Comparison of ENCODE assay signal across 9 mouse cellular contexts in the genomic region with DNA sequence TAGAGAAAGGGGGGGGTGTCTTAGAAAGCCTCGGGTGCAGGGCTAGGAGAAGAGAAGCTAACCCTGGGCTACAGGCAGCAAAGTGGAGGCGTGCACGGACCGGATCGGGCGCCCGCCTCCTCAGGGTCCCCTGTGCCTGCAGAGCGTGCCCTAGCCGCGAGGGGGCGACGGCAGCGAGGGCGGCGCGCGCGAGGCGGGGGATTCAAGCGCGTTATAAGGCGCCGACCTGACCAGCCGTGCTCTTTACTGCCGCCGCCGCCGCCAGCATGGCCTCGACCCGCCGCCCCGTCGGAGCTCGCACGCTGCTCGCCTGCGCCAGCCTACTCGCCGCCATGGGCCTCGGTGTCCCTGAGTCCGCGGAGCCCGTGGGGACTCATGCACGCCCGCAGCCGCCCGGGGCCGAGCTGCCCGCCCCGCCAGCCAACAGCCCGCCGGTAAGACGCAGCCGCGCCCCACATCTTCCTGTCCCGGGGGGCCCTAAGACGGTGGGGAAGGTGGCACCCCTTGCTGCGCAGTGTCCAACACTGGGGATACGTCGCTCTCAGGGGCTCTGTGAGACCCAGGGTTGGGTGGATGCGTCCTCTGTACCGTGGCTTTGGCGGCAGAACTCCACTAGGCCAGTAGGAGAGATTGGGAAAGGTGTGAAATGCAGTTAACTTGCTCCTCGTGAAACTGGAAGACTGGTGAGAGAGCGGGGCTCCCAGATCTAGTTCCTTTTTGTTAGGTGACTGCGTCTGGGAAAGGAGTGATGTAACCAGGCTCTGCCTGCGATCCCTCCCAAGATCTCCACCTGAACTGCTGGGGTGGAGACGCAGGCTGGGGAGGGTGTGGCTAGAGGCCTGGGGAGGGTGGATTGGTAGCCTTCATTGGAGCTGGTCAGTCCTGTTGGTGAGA. TPM values are rescaled to one million over a fixed set of nuclear protein-coding genes. Genes with fewer than 3 reads are reported as not detected.
A peak's percentile ranks its signal among the peaks of the same experiment; 100 is the strongest.
DNase-seq lines count a peak whose midpoint lies in the region; ATAC-seq and TF ChIP-seq lines count a peak whose summit lies in the region.
"Had no signal": no experiment of that assay in that cellular context is flagged by ENCODE, and none has a peak within 500 bp of the region (broad histone marks: within the 10 kb centered on the region; RNA-seq: fewer than 3 reads in every experiment).

A gene (plus strand): TSS at position 216 of the 894 bp plus-strand sequence.

- H3K36me3 ChIP-seq in hindbrain, embryonic 15.5 days, result peaks cover 3% of the 10 kb centered on the region; the same call in 1 of the 2 replicates
- H3K36me3 ChIP-seq in limb, embryonic 14.5 days (ENCODE audit: control insufficient read depth, insufficient read depth, low read length), result peaks cover 18% of the 10 kb centered on the region
- no peaks in the 10 kb centered on the region for H3K36me3 ChIP-seq in midbrain, embryonic 15.5 days (replicated peaks)

- peak within 1 kb of the TSS; percentile 44 for H3K4me3 ChIP-seq in brown adipose tissue, adult 24 weeks (ENCODE audit: insufficient read depth, low read depth, low read length)
- H3K4me3 ChIP-seq in hindbrain, embryonic 15.5 days, result peak within 1 kb of the TSS; percentile 37
- H3K4me3 ChIP-seq in limb, embryonic 14.5 days (replicated peaks; ENCODE audit: low read length), result peak within 1 kb of the TSS; percentile 45
- peak within 1 kb of the TSS; percentile 35 for H3K4me3 ChIP-seq in midbrain, embryonic 15.5 days

- no peak within 1 kb of the TSS for H3K27ac ChIP-seq in brown adipose tissue, adult 24 weeks (replicated peaks; ENCODE audit: low read depth, low read length)
- H3K27ac ChIP-seq in hindbrain, embryonic 15.5 days (replicated peaks), result no peak within 1 kb of the TSS
- no peak within 1 kb of the TSS for H3K27ac ChIP-seq in limb, embryonic 14.5 days (replicated peaks; ENCODE audit: low read depth, low read length)
- H3K27ac ChIP-seq in midbrain, embryonic 15.5 days, result no peak within 1 kb of the TSS

- ATAC-seq in hindbrain, embryonic 15.5 days (ENCODE audit: low FRiP score, low read depth), result peak; percentile 25; the same call in 1 of the 2 replicates
- peak; percentile 48 for ATAC-seq in limb, embryonic 14.5 days (ENCODE audit: low FRiP score, low read depth)
- ATAC-seq in midbrain, embryonic 15.5 days (replicated peaks), result peak; percentile 51
- ATAC-seq: Patski had no signal

- DNase-seq in cerebellum, postnatal 10 days, result peak; percentile 78 to 79
- no peak for DNase-seq in cerebellum, adult 11-12 months
- peak; percentile 70 for DNase-seq in gastrocnemius, adult 18-20 months (ENCODE audit: low spot score)
- peak; percentile 36 for DNase-seq in limb, embryonic 14.5 days (ENCODE audit: low spot score)
- peak; percentile 84 to 96 for DNase-seq in spleen, postnatal 4 days (ENCODE audit: low spot score in 2 of 2)

- peaks cover 15% of the 10 kb centered on the region for H3K27me3 ChIP-seq in hindbrain, embryonic 15.5 days
- peaks cover 5% of the 10 kb centered on the region; the same call in 1 of the 2 replicates for H3K27me3 ChIP-seq in limb, embryonic 14.5 days (ENCODE audit: control insufficient read depth, insufficient read depth, low read length)
- H3K27me3 ChIP-seq in midbrain, embryonic 15.5 days (replicated peaks), result peaks cover 18% of the 10 kb centered on the region
- H3K27me3 ChIP-seq: Patski had no signal

- no peak for TF ChIP-seq POLR2A in limb, embryonic 14.5 days (IDR thresholded peaks at IDR 0.05; ENCODE audit: borderline replicate concordance, extremely low read depth, insufficient read depth, insufficient read length)

- H3K9ac ChIP-seq in hindbrain, embryonic 15.5 days, result peak within 1 kb of the TSS; percentile 35; the same call in 1 of the 2 replicates
- H3K9ac ChIP-seq in limb, embryonic 14.5 days (ENCODE audit: low read depth, low read length, severe bottlenecking), result peak within 1 kb of the TSS; percentile 59
- H3K9ac ChIP-seq in midbrain, embryonic 15.5 days, result peak within 1 kb of the TSS; percentile 24

- H3K9me3 ChIP-seq in hindbrain, embryonic 15.5 days, result no peaks in the 10 kb centered on the region
- no peaks in the 10 kb centered on the region for H3K9me3 ChIP-seq in limb, embryonic 14.5 days (ENCODE audit: control insufficient read depth, low read length)
- H3K9me3 ChIP-seq in midbrain, embryonic 15.5 days, result no peaks in the 10 kb centered on the region

- H3K4me2 ChIP-seq in hindbrain, embryonic 15.5 days, result peak within 1 kb of the TSS; percentile 80
- H3K4me2 ChIP-seq in limb, embryonic 14.5 days (replicated peaks; ENCODE audit: low read depth, low read length, severe bottlenecking), result peak within 1 kb of the TSS; percentile 97
- H3K4me2 ChIP-seq in midbrain, embryonic 15.5 days, result peak within 1 kb of the TSS; percentile 62

- no peaks in the 10 kb centered on the region for H3K4me1 ChIP-seq in brown adipose tissue, adult 24 weeks (ENCODE audit: control insufficient read depth, insufficient read depth, insufficient read length, low read length)
- peaks cover 8% of the 10 kb centered on the region for H3K4me1 ChIP-seq in hindbrain, embryonic 15.5 days (replicated peaks)
- H3K4me1 ChIP-seq in limb, embryonic 14.5 days (ENCODE audit: control insufficient read depth, insufficient read depth, low read length), result 0 out of 2 replicates have a peak, but pooled peaks cover 2% of the 10 kb centered on the region
- peaks cover 8% of the 10 kb centered on the region for H3K4me1 ChIP-seq in midbrain, embryonic 15.5 days

- WGBS in hindbrain, embryonic 15.5 days, result under 1% methylated on average over 61 of the region's 68 CpGs
- WGBS in limb, embryonic 14.5 days, result 1% methylated on average over 32 of the region's 68 CpGs
- WGBS in midbrain, embryonic 15.5 days, result 1% methylated on average over 67 of the region's 68 CpGs

RNA-seq across cellular contexts. Expression of the gene that starts here (rescaled TPM):
- polyA plus RNA-seq in brown adipose tissue, adult 24 weeks (2012; ENCODE audit: insufficient read depth, insufficient read length, missing spikeins), result not detected in 2 replicates
- 1 to 10 TPM; 1.2 to 1.6 TPM for total RNA-seq in gastrocnemius, adult 18-20 months (2021)
- polyA plus RNA-seq in hindbrain, embryonic 15.5 days (2015; fragmentation: Nextera tagmentation; extraction: Ambion mirVana), result 0.33 and 0.54 TPM in 2 replicates
- polyA plus RNA-seq in limb, embryonic 14.5 days (2012; rRNA removed), result 2.1 and 2.2 TPM in 2 replicates
- 1.5 and 1.9 TPM in 2 replicates for polyA plus RNA-seq in limb, embryonic 14.5 days (2014; fragmentation: Nextera tagmentation; extraction: Ambion mirVana)
- 0.27 and 0.56 TPM in 2 replicates for polyA plus RNA-seq in midbrain, embryonic 15.5 days (2015; fragmentation: Nextera tagmentation; extraction: Ambion mirVana)

Comparison
In these comparisons a context has a peak if more than half of its experiments do, and no peak if none do; other contexts are left out.
1. Peak in ATAC-seq, H3K4me3 ChIP-seq, H3K9ac ChIP-seq and H3K4me2 ChIP-seq in hindbrain, embryonic 15.5 days; RNA of the gene not detected or under 1 TPM.
2. Peak in ATAC-seq, H3K4me3 ChIP-seq, H3K9ac ChIP-seq and H3K4me2 ChIP-seq in midbrain, embryonic 15.5 days; RNA of the gene not detected or under 1 TPM.